Mouse (Mus musculus) C2C12 (cell line): Measurements from ENCODE around the gene 4930519P11Rik.

Experiments
- CTCF ChIP-seq: IDR thresholded peaks from one replicate; pipeline ENCODE4 v1.5.1; 2011; ENCODE audit not compliant: control insufficient read depth, insufficient read depth, insufficient read length
- MAX ChIP-seq: IDR thresholded peaks from one replicate; pipeline ENCODE4 v1.6.1; 2011; ENCODE audit warnings: mild to moderate bottlenecking, control low read depth
- MYOD1 ChIP-seq: IDR thresholded peaks from one replicate; pipeline ENCODE4 v1.6.1; 2011; ENCODE audit warnings: low read depth; ENCODE audit not compliant: control insufficient read depth, insufficient read length
- USF1 ChIP-seq: IDR thresholded peaks from one replicate; pipeline ENCODE4 v1.6.1; 2011; ENCODE audit warnings: low read depth, mild to moderate bottlenecking, control low read depth, moderate library complexity

DNA sequence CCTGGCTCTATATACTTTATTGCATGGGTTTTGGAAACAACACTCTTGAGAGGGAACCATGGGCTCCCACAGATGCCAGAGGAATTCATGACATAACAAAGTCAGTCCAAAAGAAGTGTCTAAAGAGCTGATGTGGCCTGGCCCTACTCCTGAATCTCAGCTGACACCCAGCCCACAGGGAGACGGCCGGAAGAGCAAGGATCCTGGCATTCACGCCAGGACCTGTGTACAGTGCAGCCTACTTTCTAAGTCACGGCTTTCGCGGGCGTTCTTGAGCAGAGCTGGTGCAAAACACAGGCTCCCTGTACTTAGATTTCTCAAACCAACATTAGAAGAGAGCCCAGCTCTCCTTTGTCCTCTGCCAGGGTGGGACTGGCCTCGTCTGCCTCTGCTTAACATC lies 32.7 kb downstream of the 4930519P11Rik start:
- TF ChIP-seq CTCF, result no peak
- no peak for TF ChIP-seq USF1
- TF ChIP-seq MYOD1, result no peak
- TF ChIP-seq MAX, result no peak
